In the genomic region with DNA sequence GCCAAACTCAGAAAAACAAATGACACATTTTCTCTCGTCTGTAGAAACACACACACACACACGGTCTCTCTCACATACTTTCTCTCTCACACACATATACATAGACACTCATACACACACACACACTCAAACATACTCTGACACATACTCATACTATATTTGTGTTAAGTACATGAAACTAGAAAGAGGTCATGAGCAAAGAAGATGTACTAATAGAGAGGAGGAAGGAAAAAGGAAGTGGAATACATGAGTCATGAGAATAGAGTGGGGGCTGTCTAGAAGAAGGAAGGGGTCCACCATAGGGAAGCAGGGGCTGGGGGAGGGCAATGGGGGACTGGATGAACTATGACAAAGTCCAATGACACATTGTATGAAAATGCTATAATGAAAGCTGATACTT, we compare ENCODE assay signal across 1 mouse cellular context.
TF ChIP-seq lines count a peak whose summit lies in the region.

No protein-coding gene starts in this region.

TF ChIP-seq in CH12.LX, 34 proteins besides CTCF, POLR2A, EP300 and RAD21:
- TF ChIP-seq NELFE (IDR thresholded peaks at IDR 0.05; ENCODE audit: low read depth, low read length) (no peak), MEF2A (IDR thresholded peaks at IDR 0.05; ENCODE audit: borderline replicate concordance, low read depth, low read length) (no peak), JUND (conservative IDR thresholded peaks at IDR 0.05; ENCODE audit: low read depth, low read length) (peak; percentile 83), CHD2 (IDR thresholded peaks at IDR 0.05; ENCODE audit: low read length) (0 out of 2 replicates have a peak, but pooled peaks have one; percentile 13), ZMIZ1 (IDR thresholded peaks at IDR 0.05; ENCODE audit: low read depth, low read length) (no peak), JUN (IDR thresholded peaks at IDR 0.05; ENCODE audit: insufficient read depth, low read depth, low read length) (peak; percentile 81; the same call in 1 of the 2 replicates), IRF4 (IDR thresholded peaks at IDR 0.05; ENCODE audit: low read depth, low read length) (peak; percentile 71), MAFK (IDR thresholded peaks at IDR 0.05; ENCODE audit: insufficient replicate concordance, low read length) (no peak), TCF12 (IDR thresholded peaks at IDR 0.05; ENCODE audit: low read depth, low read length) (0 out of 2 replicates have a peak, but pooled peaks have one; percentile 20), ETS1 (conservative IDR thresholded peaks at IDR 0.05; ENCODE audit: low read depth, low read length) (peak; percentile 52; the same call in 1 of the 2 replicates)
